Comparison of ENCODE assay signal across 8 mouse cellular contexts in genomic region chr13:112152614-112153550, GRCm38 (mm10).
DNase-seq lines count a peak whose midpoint lies in the region; ATAC-seq and TF ChIP-seq lines count a peak whose summit lies in the region.

No protein-coding gene starts in this region.

- DNase-seq in R1 (ENCODE audit: low read depth, low spot score), result peak; percentile 51
- peak; percentile 28 for DNase-seq in cerebellum, adult 8-10 months
- DNase-seq in forelimb bud, embryonic 11.5 days (ENCODE audit: low read depth, low spot score), result peak; percentile 32
- peak; percentile 32 for DNase-seq in limb, embryonic 14.5 days (ENCODE audit: low spot score)
- DNase-seq in urinary bladder, postnatal 25 days (ENCODE audit: low spot score), result peak; percentile 15
- DNase-seq in thymus, adult 2 months, result no peak

- H3K27me3 ChIP-seq in hindbrain, embryonic 16.5 days (replicated peaks; ENCODE audit: control insufficient read depth, insufficient read depth, low read length), result no peaks in the 10 kb centered on the region
- H3K27me3 ChIP-seq in limb, embryonic 14.5 days (ENCODE audit: control insufficient read depth, insufficient read depth, low read length), result no peaks in the 10 kb centered on the region
- no peaks in the 10 kb centered on the region for H3K27me3 ChIP-seq in midbrain, embryonic 13.5 days
- H3K27me3 ChIP-seq in thymus, adult 2 months (ENCODE audit: control insufficient read depth, insufficient read depth, low read length), result no peaks in the 10 kb centered on the region

- peak; percentile 80 for ATAC-seq in hindbrain, embryonic 16.5 days
- ATAC-seq in limb, embryonic 14.5 days (ENCODE audit: low FRiP score, low read depth), result peak; percentile 54
- peak; percentile 43; the same call in 1 of the 2 replicates for ATAC-seq in midbrain, embryonic 13.5 days

- TF ChIP-seq POLR2A in limb, embryonic 14.5 days (IDR thresholded peaks at IDR 0.05; ENCODE audit: borderline replicate concordance, extremely low read depth, insufficient read depth, insufficient read length), result no peak
- no peak for TF ChIP-seq POLR2A in thymus, adult 2 months (IDR thresholded peaks at IDR 0.05; ENCODE audit: control insufficient read depth, extremely low read depth, insufficient read depth, low read length, poor library complexity)

- H3K4me3 ChIP-seq in hindbrain, embryonic 16.5 days (ENCODE audit: low read length), result no peak overlapping the region; the same call in 1 of the 2 replicates
- H3K4me3 ChIP-seq in limb, embryonic 14.5 days (replicated peaks; ENCODE audit: low read length), result no peak overlapping the region
- no peak overlapping the region for H3K4me3 ChIP-seq in midbrain, embryonic 13.5 days (replicated peaks)
- H3K4me3 ChIP-seq in thymus, adult 2 months (ENCODE audit: control insufficient read depth, insufficient read depth, low read length), result no peak overlapping the region

- H3K4me1 ChIP-seq in hindbrain, embryonic 16.5 days (ENCODE audit: control insufficient read depth, insufficient read depth, low read depth, low read length), result peaks cover 12% of the 10 kb centered on the region
- H3K4me1 ChIP-seq in limb, embryonic 14.5 days (ENCODE audit: control insufficient read depth, insufficient read depth, low read length), result peaks cover 22% of the 10 kb centered on the region
- H3K4me1 ChIP-seq in midbrain, embryonic 13.5 days (replicated peaks), result peaks cover 15% of the 10 kb centered on the region
- peaks cover 6% of the 10 kb centered on the region for H3K4me1 ChIP-seq in thymus, adult 2 months (replicated peaks; ENCODE audit: control insufficient read depth, insufficient read depth, low read length)

- H3K27ac ChIP-seq in hindbrain, embryonic 16.5 days (ENCODE audit: low read depth, low read length), result no peak overlapping the region
- H3K27ac ChIP-seq in limb, embryonic 14.5 days (replicated peaks; ENCODE audit: low read depth, low read length), result peak overlapping the region; percentile 38; the same call in 1 of the 2 replicates
- no peak overlapping the region for H3K27ac ChIP-seq in midbrain, embryonic 13.5 days
- H3K27ac ChIP-seq in thymus, adult 2 months (ENCODE audit: control insufficient read depth, insufficient read depth, low read length), result no peak overlapping the region

- H3K4me2 ChIP-seq in hindbrain, embryonic 16.5 days (ENCODE audit: low read length), result peak overlapping the region; percentile 38; the same call in 1 of the 2 replicates
- peak overlapping the region; percentile 35 for H3K4me2 ChIP-seq in limb, embryonic 14.5 days (replicated peaks; ENCODE audit: low read depth, low read length, severe bottlenecking)
- H3K4me2 ChIP-seq in midbrain, embryonic 13.5 days (replicated peaks), result peak overlapping the region; percentile 44

- no peaks in the 10 kb centered on the region for H3K36me3 ChIP-seq in hindbrain, embryonic 16.5 days (ENCODE audit: control insufficient read depth, insufficient read depth, low read length)
- H3K36me3 ChIP-seq in limb, embryonic 14.5 days (ENCODE audit: control insufficient read depth, insufficient read depth, low read length), result no peaks in the 10 kb centered on the region
- H3K36me3 ChIP-seq in midbrain, embryonic 13.5 days, result no peaks in the 10 kb centered on the region
- no peaks in the 10 kb centered on the region for H3K36me3 ChIP-seq in thymus, adult 2 months (ENCODE audit: control insufficient read depth, insufficient read depth, low read length)

- WGBS in hindbrain, embryonic 16.5 days, result 16% methylated on average over 27 of the region's 27 CpGs
- WGBS in limb, embryonic 14.5 days, result 12% methylated on average over 27 of the region's 27 CpGs
- 22% methylated on average over 27 of the region's 27 CpGs for WGBS in midbrain, embryonic 13.5 days
- WGBS in thymus, adult 2 months, result 63% methylated on average over 27 of the region's 27 CpGs

- no peak for TF ChIP-seq CTCF in thymus, adult 2 months (IDR thresholded peaks at IDR 0.05; ENCODE audit: borderline replicate concordance, control insufficient read depth, extremely low read depth, insufficient read depth, low read length, poor library complexity)

- 0 out of 2 replicates have a peak overlapping the region, but pooled peaks have one; percentile 24 for H3K9ac ChIP-seq in hindbrain, embryonic 16.5 days (ENCODE audit: low read depth, low read length)
- H3K9ac ChIP-seq in limb, embryonic 14.5 days (ENCODE audit: low read depth, low read length, severe bottlenecking), result no peak overlapping the region
- no peak overlapping the region for H3K9ac ChIP-seq in midbrain, embryonic 13.5 days (replicated peaks)

- H3K9me3 ChIP-seq in hindbrain, embryonic 16.5 days (ENCODE audit: control insufficient read depth, low read length), result no peaks in the 10 kb centered on the region
- no peaks in the 10 kb centered on the region for H3K9me3 ChIP-seq in limb, embryonic 14.5 days (ENCODE audit: control insufficient read depth, low read length)
- H3K9me3 ChIP-seq in midbrain, embryonic 13.5 days, result no peaks in the 10 kb centered on the region
